Mouse (Mus musculus) midbrain, embryonic 10.5 days (tissue): ENCODE results near the gene Psmc6. TPM values are rescaled to one million over a fixed set of nuclear protein-coding genes. Genes with fewer than 3 reads are reported as not detected.

Experiments
- DNase-seq: peaks from one replicate; pipeline ENCODE4 v3.0.0-alpha.2; 2017; ENCODE audit warnings: low spot score
- H3K27ac ChIP-seq: fragments of 300-500 bp; sonication (generic); replicated peaks from 2 replicates; pipeline ENCODE4 v1.5.1; 2016; ENCODE audit warnings: mild to moderate bottlenecking
- H3K27me3 ChIP-seq: fragments of 300-500 bp; sonication (generic); 2 replicates; pipeline ENCODE4 v1.6.1; 2016; ENCODE audit warnings: low read depth, mild to moderate bottlenecking; ENCODE audit not compliant: poor library complexity, severe bottlenecking
- H3K36me3 ChIP-seq: fragments of 300-500 bp; sonication (generic); 2 replicates; pipeline ENCODE4 v1.6.1; 2016; ENCODE audit warnings: mild to moderate bottlenecking, moderate library complexity
- H3K4me1 ChIP-seq: fragments of 300-500 bp; sonication (generic); 2 replicates; pipeline ENCODE4 v1.6.1; 2016
- H3K4me3 ChIP-seq: fragments of 300-500 bp; sonication (generic); 2 replicates; pipeline ENCODE4 v1.5.1; 2016; ENCODE audit warnings: mild to moderate bottlenecking, moderate library complexity
- H3K9me3 ChIP-seq: fragments of 300-500 bp; sonication (generic); replicated peaks from 2 replicates; pipeline ENCODE4 v1.6.1; 2016; ENCODE audit warnings: mild to moderate bottlenecking
- WGBS: fragments of 180-500 bp; shearing (Covaris S2); methylation state at CpG from one replicate; pipeline ENCODE4 v1.1.7; 2016; 5-methylcytosine and 5-hydroxymethylcytosine counted together
- polyA plus RNA-seq: library from polyadenylated mRNA; unstranded; fragments of >200 nt; fragmentation: Nextera tagmentation; extraction: Ambion mirVana; gene quantifications from 2 replicates; pipeline ENCODE4 v1.2.1, GENCODE M21; 2016

The Psmc6 gene
- polyA plus RNA-seq = 205 and 210 TPM in 2 replicates

DNA sequence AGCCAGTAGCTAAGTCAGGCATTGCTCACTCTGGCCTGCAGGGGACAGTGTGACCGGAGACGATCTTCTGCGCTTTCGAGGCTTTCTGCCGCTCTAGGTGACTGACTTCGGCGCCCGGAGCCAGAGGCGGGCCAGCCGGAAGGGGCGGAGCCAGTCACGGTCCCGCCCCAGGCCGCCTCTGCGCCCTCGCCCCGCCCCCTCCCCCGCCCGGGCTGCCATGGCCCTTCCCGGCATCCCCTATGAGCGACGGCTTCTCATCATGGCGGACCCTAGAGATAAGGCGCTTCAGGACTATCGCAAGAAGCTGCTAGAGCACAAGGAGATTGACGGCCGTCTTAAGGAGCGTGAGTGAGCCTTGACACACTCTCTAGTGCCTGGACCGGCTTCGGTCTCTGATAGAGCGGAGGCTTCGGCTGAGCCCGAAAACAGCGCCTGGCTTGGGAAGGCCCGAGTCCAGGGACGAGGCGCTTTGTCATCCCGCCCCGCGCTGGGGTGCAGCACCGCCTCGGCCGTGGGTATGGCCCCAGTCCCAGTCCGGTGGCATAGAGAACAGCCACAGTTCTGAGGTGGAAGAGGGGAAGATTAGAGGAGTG, at the start of gene Psmc6:
Psmc6 (plus strand) TSS at position 200 of the 593 bp plus-strand sequence.
- DNase-seq = peak; percentile 94
- under 1% methylated on average over 44 of the region's 44 CpGs for WGBS

DNA sequence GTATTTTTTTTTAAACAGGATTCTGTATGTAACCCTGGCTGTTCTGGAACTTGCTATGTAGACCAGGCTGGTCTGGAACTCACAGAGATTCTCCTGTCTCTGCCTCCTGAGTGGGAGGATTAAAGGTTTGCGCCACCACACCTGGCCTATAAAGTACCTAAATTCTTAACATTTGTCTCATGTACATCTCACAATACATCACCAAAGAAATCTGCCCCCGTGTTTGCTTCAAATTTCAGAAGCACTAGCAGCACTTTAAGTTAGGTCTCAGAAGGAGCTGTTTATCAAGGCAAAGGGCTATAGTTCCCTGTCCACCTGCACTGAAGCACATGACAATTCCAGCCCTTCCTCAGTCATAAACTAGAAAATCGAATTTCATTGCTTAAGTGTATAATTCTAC, 47.5 kb upstream of the Psmc6 start:
- 90% methylated on average over 3 of the region's 3 CpGs for WGBS
- Histone ChIP-seq H3K36me3 (peaks cover 33% of the 10 kb centered on the region), H3K27ac (no peak overlapping the region), H3K4me1 (no peaks in the 10 kb centered on the region), H3K4me3 (no peak overlapping the region), H3K9me3 (no peaks in the 10 kb centered on the region), H3K27me3 (no peaks in the 10 kb centered on the region)
- no peak for DNase-seq

More for the DNA sequence above, at the start of gene Psmc6:
- Histone ChIP-seq H3K4me3 (peak within 1 kb of the TSS; percentile 74), H3K27me3 (no peaks in the 10 kb centered on the region), H3K27ac (peak within 1 kb of the TSS; percentile 97), H3K4me1 (peaks cover 11% of the 10 kb centered on the region), H3K36me3 (peaks cover 38% of the 10 kb centered on the region), H3K9me3 (no peaks in the 10 kb centered on the region)

DNA sequence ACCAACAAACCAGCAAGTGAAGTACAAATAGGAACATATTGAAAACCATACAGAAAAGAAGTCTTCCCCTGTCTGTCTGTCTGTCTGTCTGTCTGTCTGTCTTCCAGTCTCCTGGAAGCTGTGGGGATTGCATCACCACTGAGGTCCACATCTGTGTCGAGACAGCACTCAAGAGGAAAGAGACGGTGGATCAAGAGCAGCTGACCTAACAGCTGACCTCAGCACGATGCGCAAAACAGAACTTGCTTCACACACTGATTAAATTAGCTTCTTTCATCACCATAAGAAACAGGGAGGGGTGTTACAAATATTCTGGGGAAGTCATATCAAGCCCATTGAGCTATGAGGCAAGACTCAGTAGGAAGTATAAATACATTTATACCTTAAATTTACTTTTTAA, 38.0 kb upstream of the Psmc6 start:
- 86% methylated on average over 4 of the region's 4 CpGs for WGBS
- Histone ChIP-seq H3K9me3 (no peaks in the 10 kb centered on the region), H3K27me3 (no peaks in the 10 kb centered on the region), H3K27ac (no peak overlapping the region), H3K4me3 (no peak overlapping the region), H3K4me1 (peaks cover 6% of the 10 kb centered on the region; the same call in 1 of the 2 replicates), H3K36me3 (peaks cover 35% of the 10 kb centered on the region)
- DNase-seq = no peak

DNA sequence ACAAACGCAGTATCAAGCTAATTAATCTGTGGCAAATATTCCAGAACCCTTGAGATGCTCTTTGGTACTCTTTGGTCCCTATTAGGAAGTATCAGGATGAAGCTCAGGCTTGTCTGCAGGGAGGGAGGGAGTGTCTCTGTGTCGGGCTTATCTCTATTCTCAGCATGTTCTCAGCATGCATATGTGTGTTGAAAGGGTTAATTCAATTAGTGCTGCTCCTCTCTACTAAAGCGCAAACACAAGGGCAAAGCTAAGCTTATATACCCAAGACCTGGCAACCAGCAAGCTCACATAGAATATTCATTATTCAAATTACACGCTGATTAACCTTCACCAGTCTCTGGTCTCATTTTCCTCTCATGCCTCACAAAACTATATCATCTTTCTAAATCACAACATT, 25.6 kb upstream of the Psmc6 start:
- H3K9me3 ChIP-seq = no peaks in the 10 kb centered on the region
- H3K36me3 ChIP-seq = peaks cover 41% of the 10 kb centered on the region
- no peak overlapping the region for H3K4me3 ChIP-seq
- no peak for DNase-seq
- WGBS = 53% methylated on average over 4 of the region's 4 CpGs
- no peaks in the 10 kb centered on the region for H3K27me3 ChIP-seq
- no peaks in the 10 kb centered on the region for H3K4me1 ChIP-seq
- H3K27ac ChIP-seq = no peak overlapping the region

DNA sequence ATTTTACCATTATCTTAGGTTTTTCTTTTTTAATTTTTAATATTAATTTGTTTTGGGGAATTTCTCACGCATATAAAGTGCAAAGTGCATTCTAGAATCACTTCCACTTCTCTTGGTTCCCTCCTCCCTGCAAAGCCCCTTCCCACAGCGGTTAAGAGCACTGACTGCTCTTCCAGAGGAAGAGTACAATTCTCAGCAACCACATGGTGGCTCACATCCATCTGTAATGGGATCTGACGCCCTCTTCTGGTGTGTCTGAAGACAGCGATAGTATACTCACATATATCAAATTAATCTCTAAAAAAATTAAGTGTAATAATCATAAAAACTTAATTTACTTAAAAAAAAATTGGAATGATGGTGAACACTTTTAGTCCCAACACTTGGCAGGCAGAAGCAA, 25.2 kb upstream of the Psmc6 start:
- Histone ChIP-seq H3K27ac (no peak overlapping the region), H3K4me3 (no peak overlapping the region), H3K9me3 (peaks cover 1% of the 10 kb centered on the region; the same call in 1 of the 2 replicates), H3K4me1 (no peaks in the 10 kb centered on the region), H3K27me3 (no peaks in the 10 kb centered on the region), H3K36me3 (peaks cover 39% of the 10 kb centered on the region)
- WGBS = 67% methylated on average over 4 of the region's 4 CpGs
- no peak for DNase-seq

DNA sequence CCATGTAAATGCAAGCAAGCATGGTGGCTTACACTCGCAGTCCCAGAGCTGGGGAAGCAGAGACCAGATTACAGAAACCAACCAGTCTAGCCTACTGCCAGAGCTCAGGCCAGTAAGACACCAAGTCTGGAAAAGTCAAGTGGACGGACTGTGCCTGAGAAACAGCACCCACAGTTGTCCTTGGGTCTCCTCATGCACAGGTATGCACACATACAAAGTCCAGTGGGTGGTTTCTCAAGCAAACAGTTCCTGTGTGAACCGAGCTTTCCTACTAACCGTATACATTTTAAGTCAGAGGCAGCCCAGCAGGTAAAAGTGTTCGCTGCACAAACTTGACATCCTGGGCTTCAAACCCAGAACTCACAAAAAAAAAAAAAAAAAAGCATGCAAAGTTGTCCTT, 23.7 kb upstream of the Psmc6 start:
- DNase-seq = no peak
- Histone ChIP-seq H3K4me1 (no peaks in the 10 kb centered on the region), H3K4me3 (no peak overlapping the region), H3K27me3 (no peaks in the 10 kb centered on the region), H3K9me3 (peaks cover 6% of the 10 kb centered on the region), H3K27ac (no peak overlapping the region), H3K36me3 (peaks cover 31% of the 10 kb centered on the region)
- 92% methylated on average over 5 of the region's 5 CpGs for WGBS

DNA sequence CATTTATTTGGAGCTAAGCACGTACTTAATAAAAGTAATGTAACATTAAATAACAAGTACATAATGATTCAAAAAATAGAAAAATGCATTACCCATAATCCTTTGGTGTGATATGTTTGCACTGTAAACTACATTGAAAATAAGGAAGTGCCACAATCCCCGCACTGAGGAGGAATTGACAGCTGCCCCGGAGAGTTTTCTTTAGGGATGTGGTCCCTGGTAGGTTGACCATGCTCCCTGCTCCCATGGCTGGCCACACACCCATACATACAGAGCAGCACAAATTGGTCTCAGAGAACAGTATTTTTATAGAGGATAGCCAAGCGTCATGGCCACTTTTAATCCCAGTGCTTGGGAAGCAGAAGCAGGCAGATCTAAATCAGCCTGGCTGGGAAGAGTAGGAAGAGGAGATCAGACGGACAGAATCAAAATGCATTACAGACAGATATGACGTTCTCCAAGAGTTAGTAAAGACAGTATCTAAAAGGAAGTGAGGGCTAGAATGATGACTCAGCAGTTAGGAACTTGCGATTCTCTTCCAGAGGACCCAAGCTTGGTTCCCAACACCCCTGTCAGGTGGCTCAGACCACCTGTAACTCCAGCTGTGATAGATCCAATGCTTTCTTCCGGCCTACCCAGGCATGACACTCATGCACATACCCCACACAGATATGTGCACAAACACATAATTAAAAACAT, 21.8 kb upstream of the Psmc6 start:
- no peak overlapping the region for H3K4me3 ChIP-seq
- DNase-seq = no peak
- H3K4me1 ChIP-seq = no peaks in the 10 kb centered on the region
- peaks cover 18% of the 10 kb centered on the region for H3K36me3 ChIP-seq
- WGBS = 93% methylated on average over 8 of the region's 8 CpGs
- H3K9me3 ChIP-seq = peaks cover 6% of the 10 kb centered on the region
- no peak overlapping the region for H3K27ac ChIP-seq
- no peaks in the 10 kb centered on the region for H3K27me3 ChIP-seq

DNA sequence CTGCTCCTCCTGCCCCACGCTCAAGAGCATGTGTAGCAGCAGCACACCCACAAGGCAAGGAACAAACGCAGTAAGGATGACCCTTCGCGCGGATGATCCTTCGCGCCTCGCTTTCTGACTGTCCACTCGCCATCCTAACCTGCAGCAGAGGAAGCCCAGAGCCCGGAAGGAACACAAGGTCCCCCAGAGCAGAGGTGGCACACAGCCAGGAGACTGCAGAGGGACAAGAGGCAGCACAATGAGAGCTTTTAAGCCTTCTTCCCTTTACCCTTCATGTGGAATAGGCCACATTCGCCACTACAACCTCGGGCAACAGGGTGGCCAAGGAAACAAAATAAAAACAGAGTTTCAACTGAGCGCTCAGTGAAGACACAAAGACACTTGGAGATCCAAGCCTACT, 19.9 kb upstream of the Psmc6 start:
- WGBS = 93% methylated on average over 13 of the region's 13 CpGs
- no peak overlapping the region for H3K27ac ChIP-seq
- H3K9me3 ChIP-seq = peaks cover 6% of the 10 kb centered on the region
- DNase-seq = no peak
- peaks cover 15% of the 10 kb centered on the region for H3K36me3 ChIP-seq
- H3K4me1 ChIP-seq = no peaks in the 10 kb centered on the region
- H3K4me3 ChIP-seq = no peak overlapping the region
- H3K27me3 ChIP-seq = no peaks in the 10 kb centered on the region

DNA sequence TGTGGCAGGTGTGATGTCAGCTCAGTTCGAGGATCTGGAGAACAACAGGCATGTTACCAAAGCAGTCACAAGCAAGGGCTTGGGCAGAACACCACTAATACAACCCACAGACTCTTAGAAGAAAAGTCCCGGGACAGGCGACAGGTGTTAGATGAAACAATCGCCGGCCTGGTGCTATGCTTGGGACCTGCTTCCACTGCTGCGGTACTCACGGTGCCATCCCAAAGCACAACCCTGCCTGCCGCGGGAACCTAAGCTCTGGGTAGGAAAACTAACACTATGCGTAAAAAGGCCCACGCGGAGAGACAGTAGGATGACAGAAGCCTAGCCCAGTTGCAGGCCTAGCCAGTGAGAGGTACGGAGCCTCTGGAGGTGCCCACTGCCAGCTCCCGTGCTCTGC, 19.5 kb upstream of the Psmc6 start:
- Histone ChIP-seq H3K4me3 (no peak overlapping the region), H3K27ac (no peak overlapping the region), H3K36me3 (peaks cover 12% of the 10 kb centered on the region; the same call in 1 of the 2 replicates), H3K27me3 (no peaks in the 10 kb centered on the region), H3K4me1 (no peaks in the 10 kb centered on the region), H3K9me3 (peaks cover 6% of the 10 kb centered on the region)
- no peak for DNase-seq
- WGBS = 93% methylated on average over 14 of the region's 14 CpGs

DNA sequence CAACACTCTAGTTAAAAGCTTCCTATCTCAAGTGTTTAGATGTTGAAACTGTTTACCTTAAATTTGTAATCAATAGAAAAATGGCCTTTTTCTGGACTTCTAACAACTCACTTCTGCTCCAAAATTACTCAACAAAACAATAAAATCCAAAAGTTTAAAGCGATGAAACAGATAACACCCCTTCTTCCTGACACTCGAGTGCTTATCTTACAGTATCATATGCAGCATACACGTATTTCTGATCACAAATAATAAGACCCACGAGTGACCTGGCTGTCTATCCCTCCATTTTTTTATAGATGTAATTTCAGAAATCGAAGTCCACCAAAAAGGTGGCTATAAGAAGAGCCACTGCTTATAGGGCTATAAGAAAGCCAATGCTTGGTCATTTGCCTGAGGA, 12.7 kb upstream of the Psmc6 start:
- no peaks in the 10 kb centered on the region for H3K9me3 ChIP-seq
- no peak overlapping the region for H3K27ac ChIP-seq
- no peak for DNase-seq
- peak overlapping the region; percentile 94 for H3K4me3 ChIP-seq
- 0 out of 2 replicates have a peak, but pooled peaks cover 5% of the 10 kb centered on the region for H3K27me3 ChIP-seq
- peaks cover 15% of the 10 kb centered on the region for H3K4me1 ChIP-seq
- no peaks in the 10 kb centered on the region for H3K36me3 ChIP-seq
- 85% methylated on average over 5 of the region's 5 CpGs for whole genome bisulfite sequencing

DNA sequence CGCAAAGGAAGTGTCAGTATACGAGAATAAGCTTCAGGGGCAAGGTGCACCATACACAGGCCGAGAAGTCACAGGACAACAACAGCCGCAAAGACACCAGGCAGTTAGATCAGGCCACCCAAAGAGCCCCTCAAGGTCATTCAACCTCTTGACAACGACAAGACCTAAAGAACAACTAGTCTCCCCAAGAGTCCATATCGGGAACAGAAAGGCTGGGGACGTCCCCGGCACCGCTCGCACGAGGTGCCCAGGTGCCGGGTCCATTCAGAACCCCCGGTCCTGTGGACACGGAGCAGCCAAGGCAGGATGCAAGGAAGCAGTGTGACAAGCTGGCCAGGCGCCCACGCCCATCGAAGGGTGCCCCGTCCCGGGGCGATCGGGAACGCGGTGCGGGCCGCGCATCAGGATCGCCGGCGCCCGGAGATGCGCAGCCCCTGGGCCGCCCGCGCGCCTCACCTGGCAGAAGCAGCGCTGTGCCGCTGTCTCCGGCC, 11.6 kb upstream of the Psmc6 start:
- H3K36me3 ChIP-seq = no peaks in the 10 kb centered on the region
- H3K27me3 ChIP-seq = 0 out of 2 replicates have a peak, but pooled peaks cover 5% of the 10 kb centered on the region
- H3K4me3 ChIP-seq = peak overlapping the region; percentile 94
- H3K27ac ChIP-seq = peak overlapping the region; percentile 98
- under 1% methylated on average over 38 of the region's 38 CpGs for WGBS
- H3K4me1 ChIP-seq = peaks cover 15% of the 10 kb centered on the region
- no peak for DNase-seq
- H3K9me3 ChIP-seq = no peaks in the 10 kb centered on the region

DNA sequence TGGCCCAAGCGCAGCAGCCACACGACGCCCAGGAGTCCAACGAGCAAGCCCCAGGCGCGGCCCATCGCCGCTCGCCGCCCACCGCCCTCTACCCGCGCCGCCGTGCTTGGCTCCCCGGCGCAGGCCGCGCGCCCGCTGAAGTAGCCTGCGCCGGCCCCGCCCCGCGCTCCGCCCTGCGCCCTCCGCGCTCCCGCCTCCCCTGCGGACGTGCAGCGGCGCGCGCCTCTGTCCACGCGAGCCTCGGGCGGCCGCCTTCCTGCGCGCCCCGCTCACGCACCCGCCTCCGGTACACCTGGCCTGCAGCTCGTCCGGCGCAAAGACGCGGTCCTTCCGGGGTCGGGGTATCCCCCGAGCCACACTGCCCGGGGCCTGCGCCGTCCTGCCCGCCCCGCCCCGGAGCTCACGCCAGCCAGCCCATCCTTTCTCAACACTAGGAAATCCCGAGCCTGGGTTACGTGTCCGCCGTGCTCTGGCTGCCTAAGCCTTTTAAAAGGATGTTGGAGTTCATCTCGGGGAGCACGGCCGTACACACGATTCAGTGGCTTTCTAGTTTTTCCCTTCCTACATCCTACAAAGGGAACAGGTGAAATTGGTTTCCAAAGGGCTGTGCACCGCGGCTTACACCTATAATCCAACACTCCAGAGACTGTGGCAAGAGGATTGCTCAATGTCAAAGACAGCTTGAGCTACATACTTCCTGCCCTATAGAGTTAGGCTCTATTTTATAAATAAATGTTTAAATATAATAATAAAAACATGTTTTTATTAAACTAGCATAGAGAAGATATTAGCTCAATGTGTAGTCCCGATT, 11.0 kb upstream of the Psmc6 start, which contains the start of gene Ero1l:
Ero1l (minus strand) TSS at position 346 of the 811 bp plus-strand sequence.
- no peaks in the 10 kb centered on the region for H3K36me3 ChIP-seq
- H3K27ac ChIP-seq = peak within 1 kb of the TSS; percentile 98
- H3K4me3 ChIP-seq = peak within 1 kb of the TSS; percentile 94
- peaks cover 15% of the 10 kb centered on the region for H3K4me1 ChIP-seq
- H3K9me3 ChIP-seq = no peaks in the 10 kb centered on the region
- DNase-seq = peak; percentile 83
- H3K27me3 ChIP-seq = 0 out of 2 replicates have a peak, but pooled peaks cover 5% of the 10 kb centered on the region
- WGBS = 1% methylated on average over 74 of the region's 74 CpGs
